Mouse (Mus musculus) kidney, postnatal 0 days (tissue): ENCODE data around the gene Anxa2. TPM values are rescaled to one million over a fixed set of nuclear protein-coding genes. Genes with fewer than 3 reads are reported as not detected.

Source experiments
- ATAC-seq: fragments of 200-750 bp; cut with Nextera tagmentation; replicated peaks from 2 replicates; pipeline ENCODE4 v1.8.0; 2017; ENCODE audit warnings: low read depth, moderate number of reproducible peaks, moderate TSS enrichment, moderate library complexity; ENCODE audit not compliant: low FRiP score
- DNase-seq: peaks from one replicate; pipeline ENCODE4 v3.0.0-alpha.2; 2016; ENCODE audit warnings: low spot score
- H3K27ac ChIP-seq: fragments of 300-500 bp; sonication (generic); 2 replicates; pipeline ENCODE4 v1.5.1; 2014; ENCODE audit warnings: mild to moderate bottlenecking
- H3K27me3 ChIP-seq: fragments of 300-500 bp; sonication (generic); 2 replicates; pipeline ENCODE4 v1.6.1; 2014; ENCODE audit warnings: low read length, mixed read lengths; ENCODE audit not compliant: insufficient read depth
- H3K36me3 ChIP-seq: fragments of 300-500 bp; sonication (generic); 2 replicates; pipeline ENCODE4 v1.6.1; 2014; ENCODE audit warnings: low read length, mixed read lengths; ENCODE audit not compliant: insufficient read depth
- H3K4me1 ChIP-seq: fragments of 300-500 bp; sonication (generic); replicated peaks from 2 replicates; pipeline ENCODE4 v1.6.1; 2014; ENCODE audit warnings: antibody characterized with exemption, low read length, mixed read lengths; ENCODE audit not compliant: insufficient read depth
- H3K4me2 ChIP-seq: fragments of 300-500 bp; sonication (generic); 2 replicates; pipeline ENCODE4 v1.6.1; 2014; ENCODE audit warnings: mild to moderate bottlenecking, low read length, moderate library complexity, mixed read lengths
- H3K4me3 ChIP-seq: fragments of 300-500 bp; sonication (generic); replicated peaks from 2 replicates; pipeline ENCODE4 v1.5.1; 2014; ENCODE audit warnings: low read depth, low read length
- H3K9ac ChIP-seq: fragments of 300-500 bp; sonication (generic); 2 replicates; pipeline ENCODE4 v1.6.1; 2014; ENCODE audit warnings: low read depth, low read length
- H3K9me3 ChIP-seq: fragments of 300-500 bp; sonication (generic); replicated peaks from 2 replicates; pipeline ENCODE4 v1.6.1; 2016; ENCODE audit warnings: low read length, inconsistent platforms, mixed read lengths
- CTCF ChIP-seq: IDR thresholded peaks from 2 replicates; pipeline ENCODE4 v1.5.1; 2016; ENCODE audit warnings: antibody characterized with exemption, low read depth, mild to moderate bottlenecking, moderate library complexity
- WGBS: fragments of 180-500 bp; shearing (Covaris S2); extraction: QIAGEN DNeasy Blood & Tissue Kit; methylation state at CpG from one replicate; pipeline ENCODE4 v1.1.7; 2014; 5-methylcytosine and 5-hydroxymethylcytosine counted together
- polyA plus RNA-seq: library from polyadenylated mRNA; unstranded; fragments of >200 nt; fragmentation: Nextera tagmentation; extraction: Ambion mirVana; gene quantifications from 2 replicates; pipeline ENCODE4 v1.2.1, GENCODE M21; 2015

Anxa2 gene
- polyA plus RNA-seq, 1 experiment from 2014 or later: 442 TPM

- no peak overlapping the region for H3K4me2 ChIP-seq
- ATAC-seq (peak; percentile 26; the same call in 1 of the 2 replicates), DNase-seq (peak; percentile 75)
- peak overlapping the region; percentile 20 for H3K27ac ChIP-seq
- H3K27me3 ChIP-seq: no peaks in the 10 kb centered on the region
- no peak for TF ChIP-seq CTCF
- WGBS: 45% methylated on average over 10 of the region's 10 CpGs
- no peaks in the 10 kb centered on the region for H3K9me3 ChIP-seq
- no peak overlapping the region for H3K9ac ChIP-seq
- H3K4me1 ChIP-seq: peaks cover 41% of the 10 kb centered on the region
- peaks cover 9% of the 10 kb centered on the region; the same call in 1 of the 2 replicates for H3K36me3 ChIP-seq
- H3K4me3 ChIP-seq: no peak overlapping the region
These were observed 14.0 kb downstream of the Anxa2 start for GRCm38 (mm10) chr9:69467310-69467939.

DNA sequence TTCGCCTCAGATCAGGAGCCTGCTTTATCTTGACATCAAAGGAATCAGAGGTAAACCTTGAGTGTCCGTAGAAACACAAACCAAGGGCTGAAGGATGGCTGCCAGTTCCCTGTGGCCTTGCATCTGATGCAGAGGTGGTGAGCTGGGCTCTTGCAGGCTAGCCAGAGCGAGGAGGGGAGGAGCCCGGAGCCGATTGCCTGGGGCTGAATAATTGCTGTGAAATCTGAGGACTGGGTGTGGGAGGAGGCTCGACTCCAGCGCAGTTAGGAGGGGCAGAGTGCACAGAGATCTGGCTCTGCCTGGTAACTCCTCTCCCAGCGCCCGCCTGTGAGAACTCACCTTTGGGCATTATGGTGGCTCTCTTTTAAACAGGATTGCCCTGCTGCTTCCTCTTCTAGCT, 15.6 kb downstream of the Anxa2 start:
- 16% methylated on average over 9 of the region's 9 CpGs for WGBS
- Histone ChIP-seq H3K9ac (no peak overlapping the region), H3K36me3 (peaks cover 13% of the 10 kb centered on the region; the same call in 1 of the 2 replicates), H3K27ac (peak overlapping the region; percentile 26; the same call in 1 of the 2 replicates), H3K4me1 (peaks cover 46% of the 10 kb centered on the region), H3K27me3 (no peaks in the 10 kb centered on the region), H3K4me2 (0 out of 2 replicates have a peak overlapping the region, but pooled peaks have one; percentile 11), H3K9me3 (no peaks in the 10 kb centered on the region), H3K4me3 (no peak overlapping the region)
- no peak for TF ChIP-seq CTCF
- ATAC-seq: peak; percentile 67
- DNase-seq: peak; percentile 91

DNA sequence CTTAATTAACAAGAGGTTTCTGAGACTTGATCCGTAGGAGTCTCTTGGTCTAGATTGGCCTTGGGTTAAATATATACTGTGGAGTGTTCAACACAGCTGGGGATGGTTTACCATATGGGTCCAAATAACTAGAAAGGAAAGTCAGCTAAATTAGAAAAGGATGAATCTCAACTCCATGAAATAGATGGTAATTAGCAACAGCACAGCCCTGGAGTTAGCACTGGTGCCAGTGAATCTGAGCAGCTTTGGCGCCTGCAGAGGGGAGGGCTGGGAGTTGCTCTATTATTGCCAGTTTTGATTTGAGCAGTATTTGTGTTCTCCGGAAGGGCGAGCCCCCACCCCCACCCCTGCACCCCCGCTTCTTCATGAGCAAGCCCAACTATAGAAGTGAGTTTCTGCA, 16.9 kb downstream of the Anxa2 start:
- no peak for ATAC-seq
- DNase-seq: no peak
- H3K27me3 ChIP-seq: no peaks in the 10 kb centered on the region
- peaks cover 16% of the 10 kb centered on the region; the same call in 1 of the 2 replicates for H3K36me3 ChIP-seq
- H3K4me3 ChIP-seq: no peak overlapping the region
- TF ChIP-seq CTCF: no peak
- no peak overlapping the region for H3K4me2 ChIP-seq
- H3K9ac ChIP-seq: no peak overlapping the region
- peak overlapping the region; percentile 73 for H3K27ac ChIP-seq
- WGBS: 27% methylated on average over 5 of the region's 5 CpGs
- no peaks in the 10 kb centered on the region for H3K9me3 ChIP-seq
- H3K4me1 ChIP-seq: peaks cover 46% of the 10 kb centered on the region

DNA sequence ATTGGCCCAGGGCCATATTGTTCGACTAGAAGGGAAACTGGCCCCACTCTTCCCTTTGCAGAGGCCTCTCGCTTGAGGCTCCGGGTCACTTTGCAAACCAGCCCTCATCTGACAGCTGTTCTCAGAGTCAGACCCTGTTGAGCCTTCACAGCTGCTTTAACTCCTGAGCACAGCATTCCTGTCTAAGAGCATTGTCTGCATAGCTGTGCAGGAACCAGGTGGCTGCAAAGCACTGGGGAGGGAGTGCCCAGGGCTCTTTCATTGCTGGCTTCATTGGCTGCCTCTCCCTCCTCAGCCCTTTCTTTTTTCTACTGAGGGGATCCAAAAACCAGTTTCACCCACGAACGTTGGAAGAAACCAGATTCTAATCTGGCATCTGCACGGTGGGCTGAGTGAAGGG, 17.5 kb downstream of the Anxa2 start:
- no peak overlapping the region for H3K4me2 ChIP-seq
- ATAC-seq (peak; percentile 63; the same call in 1 of the 2 replicates), DNase-seq (peak; percentile 89)
- peaks cover 42% of the 10 kb centered on the region for H3K4me1 ChIP-seq
- H3K9me3 ChIP-seq: no peaks in the 10 kb centered on the region
- no peak for TF ChIP-seq CTCF
- H3K4me3 ChIP-seq: no peak overlapping the region
- H3K9ac ChIP-seq: no peak overlapping the region
- H3K27ac ChIP-seq: peak overlapping the region; percentile 73
- H3K27me3 ChIP-seq: no peaks in the 10 kb centered on the region
- 11% methylated on average over 6 of the region's 6 CpGs for WGBS
- peaks cover 16% of the 10 kb centered on the region; the same call in 1 of the 2 replicates for H3K36me3 ChIP-seq

DNA sequence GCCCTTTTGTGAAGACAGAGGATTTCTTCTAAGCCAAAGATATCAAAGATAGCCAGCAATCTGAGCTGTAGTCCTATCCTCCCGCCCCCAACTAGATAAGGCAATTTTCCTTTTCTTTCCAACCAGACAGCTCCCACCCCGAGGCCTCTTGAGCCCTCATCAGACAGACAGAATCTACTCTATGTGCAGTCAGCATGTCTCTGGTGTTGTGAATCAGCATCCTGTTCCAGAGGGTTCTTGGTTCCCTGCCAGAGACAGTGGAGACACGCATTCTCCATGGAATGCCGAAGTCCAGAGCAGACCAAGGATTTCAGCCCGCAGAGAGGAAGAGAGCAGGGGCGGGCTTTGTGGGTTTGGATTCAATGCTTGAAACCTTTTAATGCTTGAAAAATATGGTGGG, 19.3 kb downstream of the Anxa2 start:
- H3K4me1 ChIP-seq: peaks cover 40% of the 10 kb centered on the region
- H3K4me2 ChIP-seq: no peak overlapping the region
- 0 out of 2 replicates have a peak overlapping the region, but pooled peaks have one; percentile 8 for H3K27ac ChIP-seq
- no peak overlapping the region for H3K4me3 ChIP-seq
- ATAC-seq: no peak
- no peaks in the 10 kb centered on the region for H3K27me3 ChIP-seq
- H3K9ac ChIP-seq: no peak overlapping the region
- 44% methylated on average over 6 of the region's 6 CpGs for WGBS
- H3K36me3 ChIP-seq: peaks cover 19% of the 10 kb centered on the region; the same call in 1 of the 2 replicates
- TF ChIP-seq CTCF: no peak
- H3K9me3 ChIP-seq: no peaks in the 10 kb centered on the region
- DNase-seq: peak; percentile 91

- Histone ChIP-seq H3K4me1 (peaks cover 24% of the 10 kb centered on the region; the same call in 1 of the 2 replicates), H3K4me2 (no peak overlapping the region), H3K27ac (no peak overlapping the region), H3K4me3 (no peak overlapping the region), H3K9ac (no peak overlapping the region), H3K27me3 (no peaks in the 10 kb centered on the region), H3K36me3 (peaks cover 22% of the 10 kb centered on the region; the same call in 1 of the 2 replicates), H3K9me3 (no peaks in the 10 kb centered on the region)
- no peak for TF ChIP-seq CTCF
- WGBS: 80% methylated on average over 6 of the region's 6 CpGs
- DNase-seq (no peak), ATAC-seq (no peak)
These were observed 22.5 kb downstream of the Anxa2 start for GRCm38 (mm10) chr9:69475873-69476272.
